Mouse (Mus musculus): ENCODE results near the gene Calm1. TPM values are rescaled to one million over a fixed set of nuclear protein-coding genes. Genes with fewer than 3 reads are reported as not detected.
A peak's percentile ranks its signal among the peaks of the same experiment; 100 is the strongest.

The Calm1 gene
- polyA plus RNA-seq, 1 experiment from 2014 or later = 2,116 TPM

- H3K27me3 ChIP-seq (ENCODE audit: control insufficient read depth, insufficient read depth, low read length) = no peaks in the 10 kb centered on the region
- H3K4me3 ChIP-seq (ENCODE audit: low read depth, low read length) = no peak overlapping the region
- no peaks in the 10 kb centered on the region for H3K36me3 ChIP-seq (ENCODE audit: control insufficient read depth, insufficient read depth, low read length)
- ATAC-seq (ENCODE audit: low FRiP score, low TSS enrichment) = peak; percentile 68; the same call in 1 of the 2 replicates
- H3K9ac ChIP-seq (ENCODE audit: low read length) = no peak overlapping the region
- 0 out of 2 replicates have a peak, but pooled peaks cover 2% of the 10 kb centered on the region for H3K4me1 ChIP-seq (replicated peaks; ENCODE audit: control insufficient read depth, insufficient read depth)
- H3K4me2 ChIP-seq (replicated peaks; ENCODE audit: low read depth) = no peak overlapping the region
- no peak overlapping the region for H3K27ac ChIP-seq (replicated peaks)
- WGBS = 44% methylated on average over 4 of the region's 4 CpGs
- DNase-seq (ENCODE audit: low spot score) = no peak
- no peaks in the 10 kb centered on the region for H3K9me3 ChIP-seq (ENCODE audit: control insufficient read depth, low read length)
- TF ChIP-seq EP300 (optimal IDR thresholded peaks at IDR 0.05) (peak; percentile 48), CTCF (IDR thresholded peaks at IDR 0.05; ENCODE audit: low read depth) (no peak)
Measured at GRCm38 (mm10) chr12:100220012-100220411, 20.8 kb downstream of the Calm1 start.

- Histone ChIP-seq H3K4me3 (ENCODE audit: low read depth, low read length) (no peak overlapping the region), H3K27me3 (ENCODE audit: control insufficient read depth, insufficient read depth, low read length) (no peaks in the 10 kb centered on the region), H3K9ac (ENCODE audit: low read length) (no peak overlapping the region), H3K9me3 (ENCODE audit: control insufficient read depth, low read length) (no peaks in the 10 kb centered on the region), H3K36me3 (ENCODE audit: control insufficient read depth, insufficient read depth, low read length) (no peaks in the 10 kb centered on the region), H3K27ac (replicated peaks) (no peak overlapping the region), H3K4me2 (replicated peaks; ENCODE audit: low read depth) (no peak overlapping the region), H3K4me1 (replicated peaks; ENCODE audit: control insufficient read depth, insufficient read depth) (0 out of 2 replicates have a peak, but pooled peaks cover 2% of the 10 kb centered on the region)
- no peak for DNase-seq (ENCODE audit: low spot score)
- TF ChIP-seq EP300 (optimal IDR thresholded peaks at IDR 0.05) (no peak), CTCF (IDR thresholded peaks at IDR 0.05; ENCODE audit: low read depth) (no peak)
- no peak for ATAC-seq (ENCODE audit: low FRiP score, low TSS enrichment)
- WGBS = 46% methylated on average over 11 of the region's 11 CpGs
Measured at GRCm38 (mm10) chr12:100221608-100222321, 22.5 kb downstream of the Calm1 start.

- TF ChIP-seq EP300 (optimal IDR thresholded peaks at IDR 0.05) (no peak), CTCF (IDR thresholded peaks at IDR 0.05; ENCODE audit: low read depth) (no peak)
- Histone ChIP-seq H3K27ac (replicated peaks) (no peak overlapping the region), H3K4me1 (replicated peaks; ENCODE audit: control insufficient read depth, insufficient read depth) (0 out of 2 replicates have a peak, but pooled peaks cover 2% of the 10 kb centered on the region), H3K4me3 (ENCODE audit: low read depth, low read length) (no peak overlapping the region), H3K4me2 (replicated peaks; ENCODE audit: low read depth) (no peak overlapping the region), H3K9ac (ENCODE audit: low read length) (no peak overlapping the region), H3K36me3 (ENCODE audit: control insufficient read depth, insufficient read depth, low read length) (no peaks in the 10 kb centered on the region), H3K9me3 (ENCODE audit: control insufficient read depth, low read length) (no peaks in the 10 kb centered on the region), H3K27me3 (ENCODE audit: control insufficient read depth, insufficient read depth, low read length) (no peaks in the 10 kb centered on the region)
- no peak for DNase-seq (ENCODE audit: low spot score)
- no peak for ATAC-seq (ENCODE audit: low FRiP score, low TSS enrichment)
- WGBS = 69% methylated on average over 13 of the region's 13 CpGs
Measured at GRCm38 (mm10) chr12:100222322-100222993, 23.2 kb downstream of the Calm1 start.

- Histone ChIP-seq H3K4me2 (replicated peaks; ENCODE audit: low read depth) (no peak overlapping the region), H3K36me3 (ENCODE audit: control insufficient read depth, insufficient read depth, low read length) (no peaks in the 10 kb centered on the region), H3K4me3 (ENCODE audit: low read depth, low read length) (no peak overlapping the region), H3K4me1 (replicated peaks; ENCODE audit: control insufficient read depth, insufficient read depth) (0 out of 2 replicates have a peak, but pooled peaks cover 2% of the 10 kb centered on the region), H3K27ac (replicated peaks) (no peak overlapping the region), H3K9me3 (ENCODE audit: control insufficient read depth, low read length) (no peaks in the 10 kb centered on the region), H3K27me3 (ENCODE audit: control insufficient read depth, insufficient read depth, low read length) (no peaks in the 10 kb centered on the region), H3K9ac (ENCODE audit: low read length) (no peak overlapping the region)
- WGBS = 63% methylated on average over 8 of the region's 8 CpGs
- DNase-seq (ENCODE audit: low spot score) = no peak
- TF ChIP-seq CTCF (IDR thresholded peaks at IDR 0.05; ENCODE audit: low read depth) = no peak
- no peak for TF ChIP-seq EP300 (optimal IDR thresholded peaks at IDR 0.05)
- ATAC-seq (ENCODE audit: low FRiP score, low TSS enrichment) = no peak
Measured at GRCm38 (mm10) chr12:100223531-100223930, 24.3 kb downstream of the Calm1 start.

GRCm38 (mm10) chr12:100225196-100225595 lies 26.0 kb downstream of the Calm1 start:
- Histone ChIP-seq H3K36me3 (ENCODE audit: control insufficient read depth, insufficient read depth, low read length) (no peaks in the 10 kb centered on the region), H3K9ac (ENCODE audit: low read length) (no peak overlapping the region), H3K4me1 (replicated peaks; ENCODE audit: control insufficient read depth, insufficient read depth) (0 out of 2 replicates have a peak, but pooled peaks cover 2% of the 10 kb centered on the region), H3K4me2 (replicated peaks; ENCODE audit: low read depth) (no peak overlapping the region), H3K9me3 (ENCODE audit: control insufficient read depth, low read length) (no peaks in the 10 kb centered on the region), H3K27me3 (ENCODE audit: control insufficient read depth, insufficient read depth, low read length) (no peaks in the 10 kb centered on the region), H3K27ac (replicated peaks) (0 out of 2 replicates have a peak overlapping the region, but pooled peaks have one; percentile 2), H3K4me3 (ENCODE audit: low read depth, low read length) (no peak overlapping the region)
- WGBS = 67% methylated on average over 4 of the region's 4 CpGs
- DNase-seq (ENCODE audit: low spot score) = no peak
- no peak for TF ChIP-seq CTCF (IDR thresholded peaks at IDR 0.05; ENCODE audit: low read depth)
- TF ChIP-seq EP300 (optimal IDR thresholded peaks at IDR 0.05) = no peak
- ATAC-seq (ENCODE audit: low FRiP score, low TSS enrichment) = no peak

GRCm38 (mm10) chr12:100226073-100226472 lies 26.8 kb downstream of the Calm1 start:
- 67% methylated on average over 5 of the region's 5 CpGs for WGBS
- ATAC-seq (ENCODE audit: low FRiP score, low TSS enrichment) = no peak
- TF ChIP-seq EP300 (optimal IDR thresholded peaks at IDR 0.05) (no peak), CTCF (IDR thresholded peaks at IDR 0.05; ENCODE audit: low read depth) (no peak)

More at GRCm38 (mm10) chr12:100226073-100226472, 26.8 kb downstream of the Calm1 start:
- no peaks in the 10 kb centered on the region for H3K27me3 ChIP-seq (ENCODE audit: control insufficient read depth, insufficient read depth, low read length)
- H3K27ac ChIP-seq (replicated peaks) = no peak overlapping the region
- H3K4me3 ChIP-seq (ENCODE audit: low read depth, low read length) = no peak overlapping the region
- H3K4me1 ChIP-seq (replicated peaks; ENCODE audit: control insufficient read depth, insufficient read depth) = 0 out of 2 replicates have a peak, but pooled peaks cover 2% of the 10 kb centered on the region
- no peak overlapping the region for H3K4me2 ChIP-seq (replicated peaks; ENCODE audit: low read depth)
- no peak for DNase-seq (ENCODE audit: low spot score)
- no peak overlapping the region for H3K9ac ChIP-seq (ENCODE audit: low read length)
- H3K9me3 ChIP-seq (ENCODE audit: control insufficient read depth, low read length) = no peaks in the 10 kb centered on the region
- H3K36me3 ChIP-seq (ENCODE audit: control insufficient read depth, insufficient read depth, low read length) = no peaks in the 10 kb centered on the region
